In the genomic region with DNA sequence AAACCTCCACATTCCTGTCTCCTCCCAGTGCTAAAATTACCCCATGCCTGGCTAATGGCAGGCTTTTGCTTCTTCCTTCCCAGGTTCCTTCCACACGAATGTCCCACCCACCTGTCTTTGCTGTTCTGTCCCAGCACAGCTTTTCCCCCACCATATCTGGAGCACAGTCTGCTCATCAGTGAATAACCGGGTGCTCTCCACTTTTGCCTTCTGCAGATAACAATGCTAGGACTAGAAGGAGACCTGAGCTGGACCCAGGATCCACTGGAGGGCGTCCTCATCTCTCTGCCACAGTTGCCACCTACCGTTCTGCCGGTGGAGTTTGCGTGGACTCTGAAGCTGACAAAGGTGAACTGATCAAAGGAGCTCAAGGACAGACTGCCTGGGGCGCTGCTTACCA, we compare ENCODE assay signal across 12 mouse cellular contexts.
"Had no signal": no experiment of that assay in that cellular context is flagged by ENCODE, and none has a peak within 500 bp of the region (broad histone marks: within the 10 kb centered on the region; RNA-seq: fewer than 3 reads in every experiment).

No protein-coding gene starts in this region.

- H3K4me1 ChIP-seq: limb, embryonic 12.5 days; midbrain, embryonic 13.5 days had no signal

- H3K4me3 ChIP-seq: limb, embryonic 12.5 days; lung, embryonic 15.5 days; midbrain, embryonic 13.5 days had no signal

- H3K4me2 ChIP-seq: limb, embryonic 12.5 days; lung, embryonic 15.5 days; midbrain, embryonic 13.5 days had no signal

- H3K9me3 ChIP-seq: lung, embryonic 15.5 days; midbrain, embryonic 13.5 days had no signal

- DNase-seq: kidney, adult 8-10 months; kidney, postnatal 25 days; layer of hippocampus, postnatal 36 days; lung, postnatal 14 days; right cerebral cortex, postnatal 25 days; thymus, adult 2 months; thymus, postnatal 4 days had no signal

- H3K27me3 ChIP-seq: limb, embryonic 12.5 days; lung, embryonic 15.5 days; midbrain, embryonic 13.5 days had no signal

- H3K9ac ChIP-seq: limb, embryonic 12.5 days; lung, embryonic 15.5 days; midbrain, embryonic 13.5 days had no signal

- H3K27ac ChIP-seq: limb, embryonic 12.5 days; lung, embryonic 15.5 days; macrophage; midbrain, embryonic 13.5 days had no signal

- ATAC-seq: intestine, embryonic 16.5 days; midbrain, embryonic 13.5 days had no signal
